Mouse (Mus musculus): ENCODE data around the gene Ube2b.

Gene Ube2b

DNA sequence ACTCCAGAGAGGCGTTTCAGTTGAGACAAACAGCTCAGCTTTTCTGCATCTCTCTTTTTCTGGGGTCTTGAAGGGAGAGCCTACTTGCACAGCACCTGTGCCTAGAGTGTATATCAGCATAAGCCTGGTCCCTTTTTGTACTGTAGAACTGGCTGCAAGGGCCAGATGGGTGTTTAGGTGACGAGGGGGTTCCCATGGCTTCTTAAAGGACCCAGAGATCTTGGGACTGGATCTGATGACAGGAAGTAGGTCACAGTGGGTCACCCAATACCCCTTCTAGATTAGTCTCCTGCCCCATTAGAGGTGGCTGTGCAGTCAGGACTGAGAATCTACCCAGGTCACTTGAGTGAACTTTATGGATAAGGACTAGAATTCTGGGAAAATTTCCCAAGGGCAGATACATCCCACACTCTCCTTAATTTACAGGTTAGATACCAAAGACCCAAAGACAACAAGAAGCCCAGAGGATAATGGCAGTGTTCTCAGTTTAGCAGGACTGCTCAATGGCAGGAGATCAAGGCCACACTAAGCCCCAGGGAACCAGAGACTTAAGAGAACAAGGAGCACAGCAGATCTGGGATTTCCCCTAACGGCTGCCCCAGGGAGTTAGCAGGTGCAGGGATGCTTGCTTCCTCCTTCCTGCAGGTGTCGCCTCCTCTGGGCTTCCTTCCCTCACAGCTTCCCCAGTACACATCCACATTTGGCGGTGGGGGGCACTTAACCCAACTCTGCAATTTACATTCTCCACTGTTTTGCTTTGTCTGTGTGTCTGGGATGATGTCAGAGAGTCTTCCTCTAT is 64.7 kb downstream of the Ube2b start:
- peak; percentile 73 for DNase-seq

Data from thymus, postnatal 4 days (tissue).